Mouse (Mus musculus) right cerebral cortex, postnatal 4 days (tissue): ENCODE measurements at regions not wholly inside any gene's neighbourhood (a gene's known extent, or its start where the extent isn't known, plus 50 kb on each side); places are given as distances from the start of the nearest gene placed in this dataset.

Source experiments
- DNase-seq: peaks from one replicate; pipeline ENCODE4 v3.0.0-alpha.2; 2022

DNA sequence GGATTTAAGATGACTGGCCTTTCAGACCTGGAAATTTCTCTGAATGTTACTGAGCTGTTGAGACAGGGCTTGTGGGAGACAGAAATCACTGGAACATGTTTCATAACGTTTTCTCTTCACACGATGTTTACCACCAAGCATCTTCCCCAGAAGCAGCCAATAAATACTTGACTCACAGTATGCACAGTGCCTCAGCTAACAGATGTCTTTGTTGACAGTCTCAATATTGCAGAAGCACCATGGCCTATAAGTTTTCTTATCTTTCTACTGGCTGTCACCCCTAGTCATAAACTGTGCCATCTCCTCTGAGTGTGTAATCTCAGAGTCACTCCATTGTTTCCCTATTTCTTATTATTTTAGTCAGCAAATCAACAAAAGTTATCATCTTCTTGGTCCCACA is 187.9 kb upstream of the Gm38303 start:
- DNase-seq: no peak

DNA sequence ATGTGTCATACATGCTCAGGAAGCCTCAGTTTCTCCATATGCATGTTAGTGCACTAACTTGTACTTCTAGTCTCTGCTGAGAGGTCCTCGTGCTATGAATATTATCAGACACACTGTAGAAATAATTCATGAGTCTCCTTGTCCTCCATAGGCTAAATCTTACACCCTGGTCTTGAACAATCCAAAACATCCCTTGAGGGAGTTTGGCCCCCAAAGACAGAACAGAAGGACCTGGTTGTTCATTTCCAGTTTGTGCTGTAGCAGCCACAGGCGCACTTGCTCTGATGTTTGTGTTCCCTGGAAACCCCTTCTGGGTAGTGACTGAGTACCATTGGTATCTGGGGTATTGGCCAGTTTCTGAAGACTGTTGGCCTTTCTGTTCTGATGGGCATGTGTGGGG is 176.7 kb upstream of the Gm38303 start:
- no peak for DNase-seq

DNA sequence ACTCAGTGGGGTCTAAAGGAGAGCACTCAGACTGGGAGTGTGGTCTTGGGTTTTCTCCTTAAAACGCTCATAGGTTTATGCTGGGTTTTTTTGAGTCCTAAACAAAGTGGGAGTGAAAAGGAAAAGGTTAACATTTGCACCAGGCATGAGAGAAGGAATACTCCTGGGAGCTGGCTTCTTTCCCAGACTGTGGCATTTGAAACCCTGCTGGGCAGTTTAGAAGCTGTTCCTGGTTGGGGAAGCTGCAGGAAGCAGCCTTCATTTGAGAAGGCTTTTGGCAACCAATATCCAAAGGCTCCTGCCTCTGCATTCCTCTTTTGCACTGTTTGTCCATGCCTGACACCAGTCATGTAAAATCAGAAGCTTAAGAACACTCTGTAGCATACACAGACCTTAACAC is 175.9 kb upstream of the Gm38303 start:
- peak; percentile 2 for DNase-seq
